Mouse (Mus musculus): ENCODE measurements around the gene Aig1. TPM values are rescaled to one million over a fixed set of nuclear protein-coding genes. Genes with fewer than 3 reads are reported as not detected.

The Aig1 gene
- polyA plus RNA-seq, 1 experiment from 2014 or later = 37.5 TPM

DNA sequence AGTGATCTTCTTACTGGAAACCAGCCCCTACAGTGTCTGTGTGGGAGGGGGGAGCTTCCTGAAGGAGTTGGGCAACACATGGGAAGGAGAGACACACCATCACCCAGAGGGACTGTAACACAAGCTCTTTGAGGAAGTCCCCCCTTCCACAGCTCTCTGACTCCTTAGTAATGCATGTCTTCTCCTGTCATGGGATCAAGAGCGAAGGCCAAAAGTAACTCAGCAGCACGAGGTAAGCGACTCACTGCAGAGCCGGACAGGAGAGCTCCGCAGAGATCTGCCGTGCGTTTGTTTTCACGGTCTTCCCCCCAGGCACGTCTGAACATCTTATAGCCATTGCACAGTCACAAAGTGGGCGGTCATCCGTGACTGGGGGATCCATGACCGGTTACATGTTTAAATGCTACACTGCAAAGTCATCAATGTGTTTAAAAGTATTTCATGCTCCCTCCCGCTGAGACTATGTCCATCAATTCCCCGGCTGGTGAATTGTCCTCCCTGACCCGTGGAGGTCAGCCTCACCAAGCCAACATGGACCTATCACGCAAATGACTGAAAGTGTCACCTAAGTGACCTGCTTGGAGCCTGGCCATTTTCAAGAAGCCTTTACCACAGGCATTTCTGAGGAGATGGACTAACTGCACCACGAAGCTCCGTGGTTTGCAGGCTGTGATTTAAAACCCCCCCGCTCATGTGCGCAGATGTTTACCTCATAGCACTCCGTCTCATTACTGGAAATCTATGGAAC lies 30.9 kb downstream of the Aig1 start:
- no peak overlapping the region for H3K9ac ChIP-seq (ENCODE audit: low read depth, low read length)
- ATAC-seq (ENCODE audit: low FRiP score) (0 out of 2 replicates have a peak, but pooled peaks have one; percentile 33), DNase-seq (ENCODE audit: low spot score) (no peak)
- no peaks in the 10 kb centered on the region for H3K4me1 ChIP-seq (replicated peaks; ENCODE audit: control insufficient read depth, insufficient read depth, low read length)
- H3K27ac ChIP-seq (ENCODE audit: low read depth, low read length) = no peak overlapping the region
- H3K4me2 ChIP-seq (replicated peaks; ENCODE audit: low read depth, low read length) = no peak overlapping the region
- no peaks in the 10 kb centered on the region for H3K9me3 ChIP-seq (ENCODE audit: control insufficient read depth, low read length)
- no peaks in the 10 kb centered on the region for H3K36me3 ChIP-seq (ENCODE audit: control insufficient read depth, insufficient read depth, low read length)
- 60% methylated on average over 21 of the region's 21 CpGs for WGBS
- no peaks in the 10 kb centered on the region for H3K27me3 ChIP-seq (ENCODE audit: control insufficient read depth, insufficient read depth, low read length)
- no peak overlapping the region for H3K4me3 ChIP-seq (ENCODE audit: low read depth, low read length)

DNA sequence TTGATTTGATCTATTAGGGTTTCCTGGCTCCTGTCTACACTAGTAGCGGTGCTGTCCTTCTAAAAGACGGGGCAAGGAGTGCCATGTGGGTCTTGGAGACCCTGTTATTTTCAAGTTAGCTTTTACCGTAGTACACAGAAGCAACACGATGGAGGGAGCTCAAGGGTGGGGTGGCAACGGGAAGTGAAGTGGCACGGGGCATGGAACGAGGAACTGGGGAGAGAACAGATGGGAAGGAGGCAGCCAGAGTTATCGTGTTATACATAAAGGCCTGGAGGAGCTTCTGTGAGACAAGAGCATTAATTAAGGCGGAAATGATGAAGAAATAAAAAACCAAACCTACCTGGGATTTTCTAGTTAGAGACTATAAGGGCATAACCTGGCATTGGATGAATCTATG lies 31.8 kb downstream of the Aig1 start:
- 90% methylated on average over 9 of the region's 9 CpGs for WGBS
- Histone ChIP-seq H3K36me3 (ENCODE audit: control insufficient read depth, insufficient read depth, low read length) (no peaks in the 10 kb centered on the region), H3K9ac (ENCODE audit: low read depth, low read length) (no peak overlapping the region), H3K4me3 (ENCODE audit: low read depth, low read length) (no peak overlapping the region), H3K27ac (ENCODE audit: low read depth, low read length) (no peak overlapping the region), H3K27me3 (ENCODE audit: control insufficient read depth, insufficient read depth, low read length) (no peaks in the 10 kb centered on the region), H3K4me2 (replicated peaks; ENCODE audit: low read depth, low read length) (no peak overlapping the region), H3K4me1 (replicated peaks; ENCODE audit: control insufficient read depth, insufficient read depth, low read length) (no peaks in the 10 kb centered on the region), H3K9me3 (ENCODE audit: control insufficient read depth, low read length) (no peaks in the 10 kb centered on the region)
- ATAC-seq (ENCODE audit: low FRiP score) (no peak), DNase-seq (ENCODE audit: low spot score) (no peak)

DNA sequence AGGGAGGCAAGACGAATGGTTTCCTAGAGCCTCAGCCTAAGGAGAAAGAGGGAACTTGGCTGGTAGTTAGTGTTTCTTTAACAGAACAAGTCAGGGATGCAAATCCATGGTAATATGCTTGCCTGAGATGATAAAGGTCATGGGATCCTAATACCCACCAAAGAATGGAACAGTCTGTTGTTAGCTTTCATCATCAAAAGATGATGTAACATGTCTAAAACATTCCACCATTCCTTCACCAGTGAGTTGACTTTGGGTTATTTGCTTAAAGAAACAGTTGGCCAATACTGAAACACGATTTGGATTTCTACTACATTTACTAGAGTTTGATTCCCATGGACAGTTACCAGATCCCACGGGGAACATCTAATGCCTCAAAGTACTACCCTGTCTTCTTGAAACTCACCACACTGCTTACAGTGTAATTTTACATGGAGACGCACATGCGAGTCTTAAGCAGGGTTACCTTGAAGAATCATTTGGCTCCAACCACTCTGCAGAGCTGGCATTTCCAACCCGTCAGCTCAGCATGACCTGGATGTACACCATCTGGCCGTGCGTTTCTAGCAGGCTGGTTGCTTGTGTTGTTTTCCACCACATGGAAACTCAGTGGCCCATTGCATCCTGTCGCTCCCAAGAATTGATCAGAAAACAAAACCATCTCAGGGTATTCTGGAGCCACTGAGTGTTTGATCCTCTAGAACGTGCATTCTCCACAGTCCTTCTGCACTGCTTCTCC lies 32.9 kb downstream of the Aig1 start:
- Histone ChIP-seq H3K4me1 (replicated peaks; ENCODE audit: control insufficient read depth, insufficient read depth, low read length) (no peaks in the 10 kb centered on the region), H3K9ac (ENCODE audit: low read depth, low read length) (no peak overlapping the region), H3K27me3 (ENCODE audit: control insufficient read depth, insufficient read depth, low read length) (no peaks in the 10 kb centered on the region), H3K4me2 (replicated peaks; ENCODE audit: low read depth, low read length) (no peak overlapping the region), H3K4me3 (ENCODE audit: low read depth, low read length) (no peak overlapping the region), H3K9me3 (ENCODE audit: control insufficient read depth, low read length) (no peaks in the 10 kb centered on the region), H3K27ac (ENCODE audit: low read depth, low read length) (no peak overlapping the region), H3K36me3 (ENCODE audit: control insufficient read depth, insufficient read depth, low read length) (no peaks in the 10 kb centered on the region)
- no peak for DNase-seq (ENCODE audit: low spot score)
- no peak for ATAC-seq (ENCODE audit: low FRiP score)
- WGBS = 86% methylated on average over 10 of the region's 10 CpGs

DNA sequence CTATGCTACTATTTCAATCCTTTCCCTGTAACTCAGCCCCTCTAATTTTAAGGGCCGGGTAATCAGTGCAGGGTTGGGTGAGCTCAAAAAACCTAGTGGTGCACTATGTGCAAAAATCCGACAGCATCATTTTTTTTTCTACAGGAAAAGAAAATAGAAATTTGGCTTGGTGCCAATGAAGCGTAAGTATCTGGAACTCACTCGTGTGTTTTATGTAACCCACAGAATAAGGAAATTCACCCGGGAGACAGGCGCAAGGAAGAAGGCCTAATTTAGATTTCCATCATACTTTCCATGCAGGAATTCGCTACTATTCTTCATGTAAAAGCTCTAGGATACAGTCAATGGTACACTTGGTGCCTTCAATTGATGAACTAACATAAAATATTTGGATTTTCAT lies 34.7 kb downstream of the Aig1 start:
- ATAC-seq (ENCODE audit: low FRiP score) (no peak), DNase-seq (ENCODE audit: low spot score) (no peak)
- Histone ChIP-seq H3K27me3 (ENCODE audit: control insufficient read depth, insufficient read depth, low read length) (no peaks in the 10 kb centered on the region), H3K4me2 (replicated peaks; ENCODE audit: low read depth, low read length) (no peak overlapping the region), H3K36me3 (ENCODE audit: control insufficient read depth, insufficient read depth, low read length) (no peaks in the 10 kb centered on the region), H3K9ac (ENCODE audit: low read depth, low read length) (no peak overlapping the region), H3K4me1 (replicated peaks; ENCODE audit: control insufficient read depth, insufficient read depth, low read length) (no peaks in the 10 kb centered on the region), H3K4me3 (ENCODE audit: low read depth, low read length) (no peak overlapping the region), H3K9me3 (ENCODE audit: control insufficient read depth, low read length) (no peaks in the 10 kb centered on the region), H3K27ac (ENCODE audit: low read depth, low read length) (no peak overlapping the region)
- 87% methylated on average over 7 of the region's 7 CpGs for WGBS

DNA sequence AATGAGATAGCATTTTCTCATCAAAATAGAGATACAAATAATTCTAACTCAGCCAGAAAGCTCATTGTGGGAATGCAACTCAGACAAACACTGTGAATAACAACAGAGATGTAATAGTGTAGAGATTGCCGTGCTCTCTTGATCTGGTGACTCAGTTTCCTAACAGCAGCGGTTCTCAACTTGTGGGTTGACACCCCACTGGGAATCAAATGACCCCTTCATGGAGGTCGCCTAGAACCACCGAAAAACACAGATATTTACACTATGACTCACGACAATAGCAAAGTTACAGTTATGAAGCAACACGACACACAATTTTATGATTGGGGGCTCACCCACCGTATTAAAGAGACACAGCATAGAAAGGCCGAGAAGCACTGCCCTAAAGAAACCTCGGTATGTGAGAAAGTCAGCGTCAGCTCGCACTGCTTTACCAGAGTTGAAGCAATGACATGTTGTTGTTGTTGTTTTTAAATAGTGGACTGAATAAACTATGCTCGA lies 35.7 kb downstream of the Aig1 start:
- Histone ChIP-seq H3K9ac (ENCODE audit: low read depth, low read length) (no peak overlapping the region), H3K27me3 (ENCODE audit: control insufficient read depth, insufficient read depth, low read length) (no peaks in the 10 kb centered on the region), H3K9me3 (ENCODE audit: control insufficient read depth, low read length) (no peaks in the 10 kb centered on the region), H3K4me2 (replicated peaks; ENCODE audit: low read depth, low read length) (no peak overlapping the region), H3K4me1 (replicated peaks; ENCODE audit: control insufficient read depth, insufficient read depth, low read length) (no peaks in the 10 kb centered on the region), H3K36me3 (ENCODE audit: control insufficient read depth, insufficient read depth, low read length) (no peaks in the 10 kb centered on the region), H3K4me3 (ENCODE audit: low read depth, low read length) (no peak overlapping the region), H3K27ac (ENCODE audit: low read depth, low read length) (no peak overlapping the region)
- WGBS = 90% methylated on average over 12 of the region's 12 CpGs
- DNase-seq (ENCODE audit: low spot score) (no peak), ATAC-seq (ENCODE audit: low FRiP score) (no peak)

DNA sequence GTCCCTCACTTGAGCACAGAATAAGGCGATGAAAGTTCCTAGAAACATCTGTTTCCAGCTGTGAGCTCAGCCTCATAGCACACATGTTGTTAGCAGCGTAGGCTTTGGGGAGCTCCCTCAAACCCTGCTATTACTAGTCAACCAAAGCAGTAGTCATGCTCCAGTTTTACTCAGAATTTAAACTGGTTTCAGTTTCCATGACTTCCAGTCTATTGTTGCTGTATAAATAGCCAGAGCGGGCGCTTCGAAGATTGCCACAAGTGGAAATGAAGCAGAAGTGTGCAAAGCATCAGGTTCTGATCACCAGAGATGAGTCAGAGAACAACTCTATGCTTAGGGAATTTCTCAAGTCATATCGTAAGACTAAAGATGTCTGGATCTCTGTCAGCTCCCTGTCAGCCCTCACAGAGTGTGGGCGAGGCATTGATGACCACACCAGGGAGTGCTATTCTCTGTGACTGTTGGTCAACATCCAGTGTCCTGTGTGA lies 36.2 kb downstream of the Aig1 start:
- WGBS = 79% methylated on average over 7 of the region's 7 CpGs

DNA sequence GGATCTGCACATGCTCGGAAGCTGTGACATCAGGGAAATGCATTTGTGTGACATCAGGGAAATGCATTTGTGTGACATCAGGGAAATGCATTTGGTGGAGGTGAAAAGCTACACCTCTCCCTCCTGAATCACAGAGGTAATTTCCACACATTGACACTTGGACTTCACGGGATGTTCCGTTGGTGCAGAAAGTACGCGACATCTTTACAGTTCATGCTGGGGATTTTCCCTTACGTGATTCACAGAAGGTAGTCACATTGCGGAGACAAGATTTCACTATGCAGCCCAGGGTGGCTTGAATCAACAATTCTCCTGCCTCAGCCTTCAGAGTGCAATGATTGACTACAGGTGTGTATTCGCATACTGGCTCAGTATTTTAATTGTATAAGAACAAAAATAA lies 41.6 kb downstream of the Aig1 start:
- Histone ChIP-seq H3K9me3 (ENCODE audit: control insufficient read depth, low read length) (no peaks in the 10 kb centered on the region), H3K4me2 (replicated peaks; ENCODE audit: low read depth, low read length) (no peak overlapping the region), H3K27ac (ENCODE audit: low read depth, low read length) (no peak overlapping the region), H3K4me3 (ENCODE audit: low read depth, low read length) (no peak overlapping the region), H3K36me3 (ENCODE audit: control insufficient read depth, insufficient read depth, low read length) (no peaks in the 10 kb centered on the region), H3K27me3 (ENCODE audit: control insufficient read depth, insufficient read depth, low read length) (no peaks in the 10 kb centered on the region), H3K4me1 (replicated peaks; ENCODE audit: control insufficient read depth, insufficient read depth, low read length) (no peaks in the 10 kb centered on the region), H3K9ac (ENCODE audit: low read depth, low read length) (no peak overlapping the region)
- ATAC-seq (ENCODE audit: low FRiP score) = no peak
- WGBS = 94% methylated on average over 8 of the region's 8 CpGs
- DNase-seq (ENCODE audit: low spot score) = no peak

More for the DNA sequence above, 36.2 kb downstream of the Aig1 start:
- H3K4me3 ChIP-seq (ENCODE audit: low read depth, low read length) = no peak overlapping the region
- ATAC-seq (ENCODE audit: low FRiP score) = no peak
- no peak overlapping the region for H3K4me2 ChIP-seq (replicated peaks; ENCODE audit: low read depth, low read length)
- H3K27me3 ChIP-seq (ENCODE audit: control insufficient read depth, insufficient read depth, low read length) = no peaks in the 10 kb centered on the region
- H3K36me3 ChIP-seq (ENCODE audit: control insufficient read depth, insufficient read depth, low read length) = no peaks in the 10 kb centered on the region
- H3K27ac ChIP-seq (ENCODE audit: low read depth, low read length) = no peak overlapping the region
- no peaks in the 10 kb centered on the region for H3K4me1 ChIP-seq (replicated peaks; ENCODE audit: control insufficient read depth, insufficient read depth, low read length)
- DNase-seq (ENCODE audit: low spot score) = no peak
- H3K9ac ChIP-seq (ENCODE audit: low read depth, low read length) = no peak overlapping the region
- no peaks in the 10 kb centered on the region for H3K9me3 ChIP-seq (ENCODE audit: control insufficient read depth, low read length)

DNA sequence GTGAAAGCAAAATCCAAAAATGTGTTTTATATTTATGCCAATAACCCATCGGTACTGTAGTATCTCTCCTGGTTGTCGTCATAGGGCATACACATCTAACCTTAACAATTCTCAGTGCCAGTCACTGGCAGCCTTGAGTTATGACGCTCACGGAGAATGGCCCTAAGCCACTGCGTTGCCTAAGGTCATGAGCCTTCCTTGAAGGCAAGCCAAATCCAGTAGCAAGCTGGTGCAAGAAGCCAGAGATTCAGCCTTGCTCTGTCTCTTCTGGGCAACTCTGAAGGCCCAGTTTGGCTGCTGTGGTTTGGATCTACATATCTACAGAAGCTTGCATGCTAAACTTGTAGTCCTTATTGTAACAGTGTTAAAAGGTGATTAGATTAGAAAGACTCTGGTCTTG lies 55.2 kb downstream of the Aig1 start:
- Histone ChIP-seq H3K27ac (ENCODE audit: low read depth, low read length) (no peak overlapping the region), H3K9ac (ENCODE audit: low read depth, low read length) (no peak overlapping the region), H3K4me3 (ENCODE audit: low read depth, low read length) (no peak overlapping the region), H3K4me2 (replicated peaks; ENCODE audit: low read depth, low read length) (no peak overlapping the region), H3K36me3 (ENCODE audit: control insufficient read depth, insufficient read depth, low read length) (no peaks in the 10 kb centered on the region), H3K9me3 (ENCODE audit: control insufficient read depth, low read length) (no peaks in the 10 kb centered on the region), H3K27me3 (ENCODE audit: control insufficient read depth, insufficient read depth, low read length) (no peaks in the 10 kb centered on the region), H3K4me1 (replicated peaks; ENCODE audit: control insufficient read depth, insufficient read depth, low read length) (no peaks in the 10 kb centered on the region)
- 95% methylated on average over 5 of the region's 5 CpGs for WGBS
- ATAC-seq (ENCODE audit: low FRiP score) (no peak), DNase-seq (ENCODE audit: low spot score) (no peak)
